Mouse (Mus musculus): ENCODE data around the gene Ctu1.
"Not testable (repeated sequence)": the region's sequence is repeated elsewhere in the genome, so short reads cannot be mapped to it uniquely, and the experiment has no call there.

The Ctu1 gene

DNA sequence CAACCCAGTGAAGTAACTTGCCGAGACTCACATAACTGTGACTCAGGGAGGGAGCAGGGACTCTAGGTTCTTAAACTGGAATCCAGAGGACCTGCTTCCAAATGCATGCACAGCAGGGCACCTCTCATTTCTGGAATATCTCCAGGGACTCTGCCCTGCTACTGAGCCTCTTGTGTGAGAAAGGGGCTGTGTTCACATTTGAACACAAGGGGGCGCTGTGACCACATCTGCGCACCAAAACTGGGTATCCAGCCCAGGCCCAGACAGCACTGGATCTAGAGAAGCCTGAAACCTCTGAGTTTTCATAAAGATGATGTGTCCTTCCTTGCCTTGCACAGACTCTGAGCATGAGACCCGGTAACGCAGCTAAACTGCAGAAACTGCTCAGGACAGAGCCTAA is 9.1 kb downstream of the Ctu1 start:
- DNase-seq (ENCODE audit: low spot score): peak; percentile 10

DNA sequence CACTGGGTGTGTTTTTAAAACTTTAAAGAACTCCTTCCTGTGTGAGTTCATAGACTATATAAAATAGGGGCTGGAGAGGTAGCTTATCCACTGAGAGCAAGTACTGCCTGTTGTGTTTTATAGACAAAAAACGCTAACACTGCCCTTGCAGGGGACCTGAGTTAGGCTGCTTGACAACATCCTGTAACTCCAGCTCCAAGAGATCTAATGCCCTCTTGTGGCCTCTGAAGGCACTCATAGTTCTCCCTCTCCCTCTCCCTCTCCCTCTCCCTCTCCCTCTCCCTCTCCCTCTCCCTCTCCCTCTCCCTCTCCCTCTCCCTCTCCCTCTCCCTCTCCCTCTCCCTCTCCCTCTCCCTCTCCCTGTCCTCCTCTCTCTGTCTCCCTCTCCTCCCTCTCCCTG is 10.7 kb downstream of the Ctu1 start:
- DNase-seq (ENCODE audit: low spot score): not testable (repeated sequence)

DNA sequence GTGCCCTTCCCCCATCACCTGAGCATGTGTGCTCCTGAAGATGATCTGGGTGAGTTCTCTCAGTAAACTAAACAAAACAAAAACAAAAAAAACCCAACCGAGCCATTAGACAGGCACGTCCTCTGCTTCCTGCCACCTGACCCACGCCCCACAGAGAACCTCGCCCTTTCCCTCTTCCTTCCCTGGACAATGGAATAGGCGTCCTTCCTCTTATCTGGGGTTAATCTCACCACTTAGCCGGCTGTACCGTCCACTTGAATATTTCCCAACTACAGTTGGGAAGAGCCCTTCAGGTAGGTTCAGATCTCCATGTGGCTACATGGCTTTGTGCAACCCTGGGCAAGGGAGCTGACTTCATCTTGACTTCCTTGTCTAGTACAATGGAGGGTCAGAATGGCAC is 13.3 kb downstream of the Ctu1 start:
- DNase-seq (ENCODE audit: low spot score): no peak

DNA sequence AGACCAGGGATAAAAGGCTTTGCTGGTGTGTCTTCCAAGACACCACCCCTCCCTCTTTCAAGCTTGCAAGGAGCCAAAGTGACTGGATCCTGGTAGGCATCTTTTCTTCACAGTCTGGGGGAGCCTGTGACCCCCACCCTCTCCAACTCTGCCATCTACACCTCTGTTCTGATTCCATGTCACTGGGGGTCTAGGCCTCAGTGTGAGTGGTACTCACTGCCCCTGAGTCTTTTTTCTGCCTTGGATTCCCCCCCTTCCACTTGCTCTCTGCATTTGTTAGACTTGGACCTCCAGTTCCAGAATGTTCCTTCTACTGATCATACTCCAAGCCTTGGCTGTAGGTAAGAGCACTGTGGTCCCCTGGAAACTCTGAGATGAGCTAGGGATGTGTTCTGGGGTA is 18.3 kb downstream of the Ctu1 start, which contains the start of gene Klk14:
Gene Klk14, plus strand, starts transcription at position 301 of the 400 bp plus-strand sequence.
- no peak for DNase-seq (ENCODE audit: low spot score)

DNA sequence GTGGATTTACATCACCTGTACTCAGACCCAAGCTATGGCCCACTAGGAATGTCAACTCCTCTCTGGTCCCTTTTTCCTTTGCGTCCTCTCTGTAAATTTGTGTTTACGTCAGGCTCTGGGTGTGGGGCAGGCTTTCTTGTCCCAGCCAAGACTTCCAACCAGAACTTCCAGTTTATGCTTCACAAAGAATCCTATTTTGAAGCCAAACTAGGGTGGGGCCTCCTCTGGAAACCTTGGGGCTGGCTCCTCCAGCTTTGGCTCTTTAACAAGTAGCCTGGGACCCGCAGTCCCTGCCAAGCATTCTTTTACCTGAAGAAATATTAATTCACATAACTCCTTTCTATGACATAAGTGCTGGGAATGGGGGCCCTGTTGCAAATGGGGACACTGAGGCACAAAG is 38.2 kb downstream of the Ctu1 start:
- no peak for DNase-seq (ENCODE audit: low spot score)

DNA sequence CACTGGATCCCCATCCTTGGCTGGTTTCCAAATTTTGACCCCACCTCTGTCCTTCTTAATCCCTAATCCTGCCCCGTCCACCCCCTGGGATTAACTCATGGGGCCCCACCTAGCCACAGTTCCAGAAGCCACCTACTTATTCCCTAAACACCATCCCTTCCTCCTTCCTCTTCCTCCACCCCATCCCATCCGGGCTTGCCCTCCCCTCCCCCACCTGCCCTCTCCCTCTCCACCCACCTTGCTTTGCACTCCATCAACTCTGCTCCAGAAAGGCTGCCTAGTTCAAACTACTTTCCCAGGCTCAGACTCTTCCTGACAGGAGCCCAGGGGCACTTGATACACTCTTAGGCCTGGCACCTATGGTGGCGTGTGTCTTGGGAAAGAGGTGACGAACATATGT is 40.5 kb downstream of the Ctu1 start, which contains the start of gene Klk13:
Gene Klk13, plus strand, starts transcription at position 301 of the 400 bp plus-strand sequence.
- no peak for DNase-seq (ENCODE audit: low spot score)

DNA sequence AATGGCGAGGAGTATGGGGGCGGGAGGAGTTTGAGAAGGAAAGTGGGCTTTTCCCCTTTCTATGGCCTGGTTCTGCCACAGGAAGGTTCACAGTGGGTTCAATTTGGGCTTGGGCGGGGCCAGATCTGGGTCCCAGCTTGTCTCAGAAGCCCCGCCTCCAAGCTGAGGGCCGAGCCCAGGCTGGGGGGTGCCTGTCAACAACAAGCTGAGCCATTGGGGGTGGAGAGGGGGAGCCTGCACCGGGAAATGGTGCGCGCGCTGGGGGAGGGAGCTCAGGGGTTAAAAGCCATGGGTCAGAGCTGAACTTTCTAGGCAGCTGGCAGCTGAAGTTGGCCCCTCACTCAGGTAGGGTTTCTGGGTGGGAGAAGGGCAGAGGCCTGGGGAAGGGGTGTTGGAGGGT is 41.1 kb downstream of the Ctu1 start:
- no peak for DNase-seq (ENCODE audit: low spot score)

DNA sequence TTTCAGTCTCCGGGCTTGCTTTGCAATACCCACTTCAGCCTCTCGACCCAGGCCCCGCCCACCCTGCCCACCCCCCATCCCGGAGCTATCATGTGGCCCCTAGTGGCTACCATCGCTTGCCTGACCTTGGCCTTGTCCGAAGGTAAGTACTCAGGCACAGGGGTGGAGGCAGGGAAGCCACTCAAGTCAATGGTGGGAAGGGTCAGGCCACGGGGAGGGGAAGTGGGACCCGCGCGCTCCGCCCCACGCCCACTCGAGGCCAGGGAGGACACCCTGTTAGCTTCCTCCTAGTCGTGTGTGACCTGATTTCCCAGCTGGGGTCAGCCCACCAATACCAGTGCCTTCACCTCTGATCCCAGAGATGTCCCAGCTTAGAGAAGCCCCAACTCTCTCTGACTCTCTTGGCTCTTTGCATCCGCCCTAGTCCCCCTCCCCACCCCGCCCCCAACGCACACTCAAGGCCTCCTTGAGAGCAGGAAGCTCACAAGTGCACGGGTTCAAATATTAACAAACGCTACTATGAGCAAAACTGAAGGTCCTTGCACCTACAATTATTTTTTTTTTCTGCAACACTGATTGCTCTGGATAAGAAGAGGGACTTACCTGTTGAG is 42.0 kb downstream of the Ctu1 start:
- no peak for DNase-seq (ENCODE audit: low spot score)

All from MN1 (cell line).